Mouse (Mus musculus) CD8-positive naive resting alpha-beta T cell, adult 2 months (primary cell): ENCODE measurements around the gene Card19.

Experiments
- DNase-seq, 2 experiments: peaks; one replicate each; pipeline ENCODE4 v3.0.0; 2022; ENCODE audit warnings: low read depth in 2 of 2, low spot score in 2 of 2

Card19 gene

DNA sequence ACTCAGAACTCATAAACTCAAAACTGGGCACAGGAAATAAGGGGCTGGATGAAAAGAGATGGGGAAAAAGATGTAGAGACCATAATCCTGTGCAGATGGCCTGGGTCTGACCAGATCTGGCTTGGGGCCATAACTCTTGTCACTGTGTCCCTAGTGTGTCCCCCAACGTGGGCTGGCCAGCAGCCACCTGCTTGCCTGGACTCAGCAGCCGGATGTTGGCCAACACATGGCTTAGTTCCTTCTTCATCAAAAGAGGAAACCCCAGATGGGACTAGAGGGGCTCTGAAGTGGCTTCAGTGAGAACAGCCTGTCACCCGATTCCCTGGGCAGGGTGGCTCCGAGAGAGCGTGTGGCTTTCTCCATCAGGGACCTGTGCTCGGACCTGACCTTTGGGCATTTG lies 19.1 kb downstream of the Card19 start:
- DNase-seq: no peak

DNA sequence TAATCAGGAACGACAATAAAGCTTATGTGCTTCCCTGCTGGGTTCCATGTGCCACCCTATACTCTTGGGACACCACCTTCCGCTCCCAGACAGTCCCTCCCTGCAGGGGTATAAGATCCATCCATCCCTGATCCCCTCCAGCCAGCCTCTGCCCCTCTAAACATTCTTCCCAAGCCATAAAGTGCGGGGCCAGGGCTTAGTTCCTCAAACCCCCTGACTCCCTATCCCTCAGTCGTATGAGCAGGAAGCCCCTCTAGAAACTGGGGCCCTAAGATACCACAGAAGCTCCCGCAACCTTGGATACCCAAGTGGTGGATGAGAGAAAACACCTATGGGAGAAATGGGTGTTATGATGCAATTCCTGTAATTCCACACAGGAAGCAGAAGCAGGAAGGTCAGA lies 19.6 kb downstream of the Card19 start:
- no peak for DNase-seq

DNA sequence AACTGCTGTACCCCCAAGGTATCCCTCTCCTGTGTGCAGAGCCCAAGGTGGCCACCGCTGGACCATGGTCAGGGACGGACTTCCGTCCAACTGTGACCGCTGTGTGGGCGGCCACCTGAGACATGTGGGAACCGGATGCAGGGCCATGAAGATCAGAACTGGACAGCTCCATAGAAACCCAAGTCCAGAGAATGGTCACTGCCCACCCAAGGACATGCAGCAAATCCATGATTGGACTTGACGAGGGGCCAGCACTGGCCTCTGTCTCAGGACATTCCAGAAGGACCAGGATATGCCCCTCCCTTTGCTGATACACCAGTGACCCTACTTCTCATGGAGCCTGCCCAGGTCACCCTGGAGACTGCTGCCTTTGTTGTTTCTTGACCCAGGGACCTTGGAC lies 20.2 kb downstream of the Card19 start:
- no peak for DNase-seq

DNA sequence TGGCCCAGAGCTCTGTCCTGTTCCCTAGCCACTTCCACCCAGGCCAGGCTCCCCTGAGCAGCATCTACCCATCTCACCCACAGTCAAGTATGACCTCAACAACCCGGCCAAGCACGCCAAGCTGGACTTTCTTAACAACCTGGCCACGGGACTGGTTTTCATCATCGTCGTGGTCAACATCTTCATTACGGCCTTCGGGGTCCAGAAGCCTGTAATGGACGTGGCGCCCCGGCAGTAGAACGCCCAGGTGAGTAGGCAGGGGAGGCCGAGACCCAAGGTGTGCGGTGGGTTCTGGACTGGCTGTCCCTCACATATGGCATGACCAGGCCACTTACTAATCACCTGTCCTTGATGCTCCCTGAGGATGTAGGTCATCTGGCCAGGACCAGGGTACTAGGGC lies 21.0 kb downstream of the Card19 start:
- DNase-seq: no peak

DNA sequence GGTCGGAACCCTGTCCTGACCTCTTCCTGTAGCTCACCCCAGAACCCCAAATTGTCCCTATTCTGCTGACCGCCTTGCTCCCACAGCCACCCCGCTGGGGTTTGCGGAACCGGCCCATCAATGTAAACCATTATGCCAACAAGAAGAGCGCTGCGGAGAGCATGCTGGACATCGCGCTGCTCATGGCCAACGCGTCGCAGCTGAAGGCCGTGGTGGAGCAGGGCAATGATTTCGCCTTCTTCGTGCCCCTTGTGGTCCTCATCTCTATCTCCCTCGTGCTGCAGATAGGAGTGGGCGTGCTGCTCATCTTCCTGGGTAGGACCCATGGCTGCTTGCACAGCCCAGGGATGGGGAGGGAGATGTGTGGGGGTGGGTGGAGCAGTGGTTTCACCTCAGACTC lies 22.2 kb downstream of the Card19 start:
- DNase-seq: no peak

DNA sequence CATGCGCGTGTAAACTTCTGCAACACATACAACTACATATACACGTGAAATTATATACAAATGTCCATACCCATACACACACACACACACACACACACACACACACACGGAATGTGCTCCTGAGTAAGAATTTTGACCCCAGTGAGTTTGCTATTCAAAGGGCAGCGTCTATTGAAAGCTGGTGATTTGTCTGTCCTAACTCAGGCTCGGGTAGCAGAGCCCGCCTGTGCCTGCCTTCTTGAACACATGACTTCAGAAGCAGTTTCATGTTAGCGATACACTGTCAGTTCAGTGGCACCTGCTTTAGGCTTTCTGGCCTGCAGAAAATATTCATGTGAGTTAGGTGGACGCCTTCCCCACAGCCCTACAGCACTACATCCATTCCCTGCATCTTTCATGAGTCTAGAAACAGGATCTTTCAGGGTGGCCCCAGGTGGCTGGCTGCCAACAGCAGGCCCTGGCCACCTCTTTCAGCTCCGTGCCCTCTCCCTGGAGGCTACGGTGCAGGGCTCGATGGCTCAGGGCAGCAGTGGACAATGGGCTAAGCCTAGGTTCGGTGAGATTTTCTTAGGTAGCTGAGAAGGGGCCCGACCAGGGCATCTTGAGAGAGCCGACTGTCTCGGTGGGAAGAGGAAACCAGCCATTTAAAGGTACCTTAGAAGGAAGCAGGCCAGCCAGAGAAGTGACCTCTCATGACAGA lies 23.5 kb downstream of the Card19 start:
- DNase-seq: no peak

DNA sequence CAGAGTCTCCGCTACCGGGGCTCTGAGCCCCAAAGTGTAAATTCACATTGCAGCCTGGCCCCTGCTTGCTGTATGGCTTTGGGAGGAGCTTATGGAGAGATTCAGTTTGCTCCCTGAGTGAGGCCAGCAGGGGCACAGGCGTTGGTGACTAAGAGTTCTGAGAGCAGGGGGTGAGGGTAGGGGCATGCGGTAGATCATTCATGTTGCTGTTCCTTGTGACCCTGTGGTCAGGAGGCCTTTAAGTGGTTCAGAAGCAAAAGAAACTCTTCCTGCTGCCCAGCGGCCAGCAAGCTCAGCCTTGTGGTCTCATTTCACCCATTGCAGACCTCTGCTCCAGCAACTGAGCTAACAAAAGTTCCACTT lies 24.2 kb downstream of the Card19 start:
- no peak for DNase-seq

DNA sequence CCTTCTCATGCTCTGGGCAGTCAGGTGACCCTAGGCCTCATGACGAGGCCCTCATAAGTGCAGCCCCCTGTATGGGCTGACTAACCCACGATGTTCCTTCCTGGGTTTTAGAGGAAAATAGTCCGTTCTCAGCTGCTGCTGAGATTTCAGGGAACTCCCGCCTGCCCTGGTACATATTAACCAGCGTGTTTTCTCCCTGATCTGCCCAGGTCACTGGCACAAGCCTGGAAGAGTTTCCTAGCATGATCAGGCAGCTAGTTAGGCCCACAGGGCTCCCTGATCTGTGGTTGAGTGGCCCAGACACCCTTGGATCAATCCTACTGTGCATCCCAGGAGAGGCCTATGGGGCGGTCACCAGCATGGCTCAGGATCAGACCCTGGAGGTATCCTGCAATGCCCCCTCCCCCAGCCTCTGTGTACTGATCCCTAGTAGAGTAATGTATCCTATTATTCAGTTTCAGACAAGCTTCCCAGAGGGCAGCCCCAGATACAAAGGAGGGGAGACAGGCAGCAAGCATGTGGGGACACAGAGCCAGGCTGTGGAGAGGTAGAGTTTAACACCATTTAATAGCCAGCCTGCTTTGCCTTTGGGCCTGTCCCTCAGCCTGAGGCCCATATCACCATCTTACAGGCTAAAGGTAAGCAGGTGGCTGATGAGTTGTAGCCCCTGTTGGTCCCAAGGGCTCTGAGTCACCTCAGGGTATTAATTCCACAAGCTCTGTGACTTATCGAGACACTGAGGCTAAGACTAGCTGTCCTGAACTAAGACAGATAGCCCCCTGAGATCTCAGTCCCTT lies 24.8 kb downstream of the Card19 start:
- DNase-seq: no peak

DNA sequence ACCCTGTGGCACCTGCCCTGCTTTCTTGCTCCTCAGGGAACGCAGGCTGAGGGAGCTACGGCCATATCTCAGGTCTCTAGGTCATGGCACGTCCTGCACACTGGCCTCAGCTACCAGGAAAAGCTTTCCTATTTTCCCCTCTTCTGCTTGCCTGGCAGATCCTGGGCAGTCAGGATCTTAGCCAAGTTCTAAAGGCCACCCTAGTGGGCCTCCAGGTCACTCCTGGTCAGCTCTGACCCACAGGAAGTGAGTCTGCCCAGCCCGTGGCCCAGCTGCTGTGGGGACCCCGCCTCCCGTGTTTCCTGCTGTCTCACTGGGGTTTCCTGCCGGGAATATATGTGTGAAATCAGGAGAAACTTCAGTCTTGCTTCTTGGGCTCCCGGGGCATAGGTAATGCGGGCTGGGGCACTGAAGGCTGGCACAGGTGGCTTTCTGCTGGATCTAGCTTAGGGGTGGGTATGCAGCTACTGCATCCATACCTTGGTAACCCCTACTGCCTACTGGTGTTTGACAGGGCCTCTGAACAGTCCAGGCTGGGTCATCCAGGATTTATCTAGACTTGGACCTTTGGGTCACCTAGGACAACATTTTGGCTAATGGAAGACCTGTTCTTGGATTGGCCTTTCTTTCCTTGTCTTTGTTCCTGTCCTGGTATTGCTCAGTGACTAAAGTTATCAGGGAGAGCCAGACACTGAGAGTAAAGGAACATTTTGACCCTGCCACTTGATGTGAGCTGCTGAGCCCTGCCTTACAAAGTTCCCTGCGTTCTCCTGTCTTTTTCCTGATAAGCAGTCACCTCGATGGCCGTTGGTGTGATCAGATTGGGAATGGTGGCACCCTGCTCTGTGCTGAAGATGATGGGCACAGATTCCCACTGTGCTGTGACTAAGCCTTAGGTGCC lies 25.6 kb downstream of the Card19 start:
- DNase-seq: no peak

DNA sequence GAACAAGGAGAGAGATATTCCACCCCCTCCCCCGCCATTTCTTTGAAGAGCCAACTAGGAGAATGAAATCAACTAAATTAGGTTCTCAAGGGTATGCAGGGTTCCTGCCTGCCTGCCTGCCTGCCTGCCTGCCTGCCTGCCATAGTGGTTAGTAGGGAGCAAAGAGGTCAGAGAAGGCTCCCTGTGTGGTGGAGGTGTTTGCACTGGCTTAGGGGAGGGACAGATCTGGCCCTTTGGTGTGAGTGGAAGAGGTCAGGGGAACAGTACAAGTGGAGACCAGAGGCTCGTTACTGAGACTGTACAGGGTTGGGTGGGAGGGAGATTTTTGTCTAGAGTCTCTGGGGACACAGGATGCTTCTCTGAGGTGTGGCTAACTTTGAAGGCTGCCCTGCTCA lies 26.9 kb downstream of the Card19 start:
- DNase-seq: no peak

DNA sequence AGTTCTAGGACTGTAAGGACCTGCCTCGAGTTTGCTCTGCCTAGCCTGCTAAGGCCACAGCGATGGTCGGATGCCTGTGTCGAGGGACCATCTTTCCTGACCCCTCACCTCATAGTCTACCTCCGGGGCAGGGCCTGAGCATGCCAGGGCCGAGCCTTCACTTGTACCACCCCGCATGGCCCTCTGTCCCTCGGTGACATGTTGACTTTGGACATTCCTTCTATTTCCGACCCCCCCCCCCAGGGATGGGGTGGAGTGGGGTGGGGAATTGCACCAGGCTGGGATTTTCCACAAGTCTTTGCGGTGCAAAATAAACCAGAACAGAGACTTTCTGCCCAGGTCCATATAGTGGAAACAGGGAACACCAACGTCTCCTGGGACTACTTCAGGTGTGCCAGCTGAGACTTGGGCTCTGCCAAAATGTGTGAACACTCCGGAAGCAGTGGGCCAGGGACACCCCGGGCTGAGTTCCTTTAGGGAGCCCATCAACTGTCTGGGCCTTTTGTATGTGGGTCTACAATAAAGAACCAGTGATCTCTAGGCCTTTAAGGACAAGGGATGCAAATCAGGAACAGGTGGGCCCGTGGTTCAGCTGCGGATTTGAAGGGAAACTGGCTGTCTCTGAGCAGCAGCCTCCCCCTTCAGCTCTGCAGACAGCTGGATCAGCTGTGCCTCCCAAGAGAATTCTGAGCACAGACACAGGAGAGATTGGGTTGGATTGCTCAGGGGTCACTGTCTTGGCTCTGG lies 27.4 kb downstream of the Card19 start:
- no peak for DNase-seq

DNA sequence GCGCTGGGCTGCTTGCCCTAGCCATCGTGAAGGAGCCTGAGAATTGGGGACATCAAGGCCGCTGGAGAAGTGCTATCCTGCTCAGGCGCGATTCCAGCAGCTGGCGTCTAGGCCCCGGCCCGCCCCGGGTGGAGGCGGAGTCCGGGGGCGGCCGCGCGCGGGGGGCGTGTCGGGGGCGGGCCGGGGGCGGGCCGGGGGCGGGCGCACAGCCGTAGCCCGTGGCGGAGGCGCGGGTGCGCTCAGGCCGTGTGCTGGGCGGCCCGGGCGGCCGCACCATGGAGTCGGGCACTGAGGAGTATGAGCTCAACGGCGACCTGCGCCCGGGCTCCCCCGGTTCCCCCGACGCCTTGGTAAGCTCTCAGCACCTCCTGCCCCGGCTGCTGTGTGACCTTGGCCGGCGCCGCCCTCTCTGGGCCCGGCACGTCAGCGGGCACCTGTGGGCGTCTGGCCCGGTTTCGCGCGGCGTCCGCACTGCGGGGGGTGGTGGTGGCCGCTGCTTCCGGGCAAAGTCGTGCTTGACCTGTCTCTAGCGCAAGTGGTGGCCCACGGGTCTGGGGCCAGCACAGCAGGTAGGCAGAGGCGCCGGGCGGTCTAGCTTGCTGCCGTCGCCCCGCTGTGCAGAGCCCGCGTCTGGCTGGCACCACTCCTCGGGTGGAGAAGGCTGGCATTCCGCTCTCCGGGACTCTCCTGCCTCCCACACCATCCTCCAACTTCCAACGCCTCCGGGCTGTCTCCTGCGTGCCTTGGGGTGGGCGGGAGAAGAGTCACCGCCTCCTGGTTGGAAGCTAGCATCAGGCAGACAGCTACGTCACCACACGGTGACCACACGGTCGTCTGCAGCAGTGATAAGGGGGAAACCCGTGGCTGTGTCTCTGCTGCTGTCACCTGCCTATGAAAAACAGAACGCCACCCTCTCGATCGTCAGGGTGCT lies 28.3 kb downstream of the Card19 start, which contains the start of gene Ninj1:
Gene Ninj1 (plus strand): TSS at position 198 of the 931 bp plus-strand sequence.
- DNase-seq: peak; percentile 82 to 84

DNA sequence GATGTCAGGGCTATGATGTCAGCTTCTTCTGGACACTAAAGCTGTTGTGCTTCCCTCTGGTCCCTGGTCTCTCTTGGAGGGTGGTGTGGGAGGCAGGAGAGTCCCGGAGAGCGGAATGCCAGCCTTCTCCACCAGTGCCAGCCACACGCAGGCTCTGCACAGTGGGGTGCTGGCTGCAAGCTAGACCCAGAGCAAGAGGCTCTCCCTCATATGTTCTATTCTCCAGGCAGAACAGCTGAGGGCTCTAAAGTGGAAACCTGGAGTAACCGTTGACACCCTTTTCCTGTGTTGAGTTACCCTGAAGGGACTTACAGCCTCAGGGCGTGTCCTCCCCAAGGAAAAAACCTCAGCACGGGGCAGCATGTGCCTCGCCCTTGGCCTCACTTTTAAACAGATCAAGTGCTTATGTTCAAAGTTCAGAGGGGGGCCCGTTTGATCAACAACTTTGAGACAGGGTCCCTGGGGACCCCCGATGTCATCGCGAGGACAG lies 29.0 kb downstream of the Card19 start:
- no peak for DNase-seq

DNA sequence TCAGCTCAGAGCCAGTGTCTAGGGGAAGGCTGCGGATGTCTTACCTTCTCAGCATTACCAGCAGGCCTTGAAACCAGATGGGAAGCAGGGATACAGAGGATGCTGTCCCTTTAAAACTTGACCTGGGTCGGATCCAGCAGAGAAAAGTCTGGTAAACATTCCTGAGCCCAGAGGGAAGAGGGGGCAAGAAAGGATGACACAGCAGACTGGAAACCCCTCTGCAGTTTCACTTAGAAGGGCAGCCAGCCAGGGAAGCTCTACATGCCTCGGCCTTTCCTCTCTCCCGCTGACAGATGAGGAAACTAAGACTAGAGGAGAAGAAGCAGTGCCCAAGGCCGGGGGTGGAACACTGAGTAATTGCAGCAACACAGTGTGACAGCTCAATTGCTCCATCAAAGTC lies 32.2 kb downstream of the Card19 start:
- no peak for DNase-seq

DNA sequence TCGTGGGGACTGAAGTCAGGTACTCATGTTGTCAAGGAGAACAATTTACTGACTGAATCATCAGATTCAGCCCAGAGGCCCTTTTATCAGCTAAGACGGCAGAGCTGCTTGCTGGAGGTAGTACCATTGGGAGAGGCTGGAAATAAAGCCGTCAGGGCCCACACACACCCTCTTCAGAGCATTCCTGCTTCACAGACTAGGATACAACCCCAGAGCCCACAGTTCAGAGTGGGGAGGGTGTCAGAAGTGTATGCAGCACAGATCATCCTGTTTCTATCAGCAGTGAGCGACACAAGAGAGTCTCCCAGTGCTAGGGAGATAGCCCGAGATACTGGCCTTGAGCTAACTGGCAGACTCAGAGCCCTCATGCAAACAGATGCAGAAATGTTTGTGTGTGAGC lies 32.7 kb downstream of the Card19 start:
- no peak for DNase-seq

DNA sequence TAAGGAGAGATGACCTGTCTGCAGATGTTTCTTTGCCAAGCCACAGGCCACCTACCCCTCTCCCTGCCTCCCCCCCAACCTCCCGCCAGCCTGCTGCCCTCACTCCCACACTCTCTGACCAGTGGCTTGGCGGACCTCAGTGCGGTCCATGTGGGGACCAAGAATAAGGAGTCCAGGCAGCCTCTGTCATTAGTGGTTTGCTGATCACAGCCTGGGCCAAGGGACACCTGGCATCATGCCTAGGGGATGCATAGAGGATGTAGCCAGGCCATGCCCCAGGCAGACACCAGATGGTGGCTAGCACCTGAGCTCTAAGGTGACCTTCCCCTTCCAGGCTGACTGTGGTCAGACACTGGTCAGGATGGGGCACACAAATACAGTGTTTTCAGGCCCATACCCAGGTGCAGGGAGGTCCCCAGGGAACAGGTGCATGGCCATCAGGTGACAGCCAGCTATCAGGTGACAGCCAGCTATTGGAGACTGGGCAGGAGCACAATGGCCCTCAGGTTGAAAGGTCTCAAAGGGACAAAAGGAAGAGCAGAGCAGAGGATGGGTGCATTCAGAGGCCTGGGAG lies 34.3 kb downstream of the Card19 start:
- no peak for DNase-seq

DNA sequence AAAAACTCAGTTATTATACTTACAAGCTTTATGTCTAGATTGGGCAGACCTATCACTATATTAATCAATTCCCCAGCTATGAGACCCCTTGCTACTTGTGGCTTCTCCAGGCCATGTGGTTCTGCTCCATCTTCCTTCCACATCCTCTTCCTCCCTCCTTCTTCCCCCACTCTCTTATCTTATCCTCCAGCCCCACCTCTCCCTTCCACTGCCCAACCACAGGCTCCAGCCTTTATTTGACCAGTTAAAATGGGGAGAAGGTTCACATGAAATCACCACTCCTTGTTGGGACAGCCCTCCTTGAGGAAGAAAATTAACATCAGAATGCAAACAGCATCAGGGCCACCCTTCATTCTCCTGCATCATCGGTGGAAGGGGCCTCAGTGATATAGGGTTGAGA lies 35.1 kb downstream of the Card19 start:
- DNase-seq: no peak

DNA sequence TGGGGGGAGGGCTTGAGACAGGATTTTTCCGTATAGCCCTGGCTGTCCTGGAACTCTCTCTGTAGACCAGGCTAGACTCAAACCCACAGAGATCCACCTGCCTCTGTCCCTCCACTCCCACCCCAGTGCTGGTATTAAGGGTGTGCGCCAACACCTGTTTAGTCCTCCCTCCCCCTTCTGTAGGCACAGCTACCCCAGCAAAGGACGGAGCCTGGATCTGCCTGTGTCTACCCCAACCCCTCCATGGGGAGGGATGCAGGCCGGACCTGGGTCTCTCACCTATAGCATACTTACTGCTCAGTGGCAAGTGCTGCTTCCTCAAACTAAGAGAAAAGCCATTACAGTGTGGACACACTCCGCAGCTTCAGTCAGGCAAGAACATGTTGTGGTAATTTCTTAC lies 35.6 kb downstream of the Card19 start:
- DNase-seq: no peak

DNA sequence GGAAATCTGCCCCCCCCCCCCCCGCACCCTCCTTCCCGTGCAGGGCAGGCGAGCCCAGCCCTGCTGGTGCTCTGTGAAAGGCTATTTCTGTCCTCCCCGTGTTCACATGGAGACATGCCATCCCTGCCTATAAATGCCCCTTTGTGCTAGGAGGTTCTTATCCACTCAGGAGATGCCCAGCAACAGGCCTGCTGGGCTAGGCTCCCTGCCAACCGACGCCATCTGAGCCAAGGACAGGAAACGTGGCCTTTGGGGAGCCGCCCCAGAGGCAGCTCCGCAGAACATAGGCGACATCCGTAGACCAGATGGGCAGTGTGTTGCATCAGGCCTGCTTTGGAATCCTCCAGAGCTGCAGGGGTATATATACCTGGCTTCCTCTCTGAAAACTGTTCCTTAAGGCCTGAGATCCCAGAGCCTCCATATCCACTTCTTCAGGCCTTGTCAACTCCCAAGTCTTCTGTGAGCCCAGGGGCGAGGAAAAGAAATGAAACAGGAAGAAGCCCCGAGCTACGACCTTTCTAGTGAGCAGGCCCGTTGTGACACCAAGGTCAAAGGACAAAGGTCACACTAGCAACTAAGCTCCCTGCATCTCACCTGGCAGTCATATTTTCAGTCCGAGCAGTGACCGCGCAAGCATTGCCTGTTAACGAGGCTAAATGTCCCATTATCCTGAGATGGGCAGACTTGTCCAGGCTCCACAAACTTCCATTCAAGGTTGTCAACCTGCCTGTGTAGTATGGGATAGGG lies 36.8 kb downstream of the Card19 start:
- no peak for DNase-seq
